Mouse (Mus musculus) kidney, embryonic 14.5 days (tissue): ENCODE results near the gene Haspin. TPM values are rescaled to one million over a fixed set of nuclear protein-coding genes. Genes with fewer than 3 reads are reported as not detected.

Source experiments
- ATAC-seq: fragments of 200-750 bp; cut with Nextera tagmentation; 2 replicates; pipeline ENCODE4 v1.8.0; 2017; ENCODE audit warnings: moderate number of reproducible peaks, mild to moderate bottlenecking, moderate TSS enrichment, moderate library complexity; ENCODE audit not compliant: low FRiP score, low TSS enrichment
- H3K27ac ChIP-seq: fragments of 300-500 bp; sonication (generic); 2 replicates; pipeline ENCODE4 v1.5.1; 2014; ENCODE audit warnings: low read depth, mild to moderate bottlenecking, low read length, moderate library complexity, mixed read lengths
- H3K27me3 ChIP-seq: fragments of 300-500 bp; sonication (generic); 2 replicates; pipeline ENCODE4 v1.6.1; 2014; ENCODE audit warnings: mild to moderate bottlenecking, low read length; ENCODE audit not compliant: control insufficient read depth, insufficient read depth
- H3K36me3 ChIP-seq: fragments of 300-500 bp; sonication (generic); 2 replicates; pipeline ENCODE4 v1.6.1; 2014; ENCODE audit warnings: low read length, mixed read lengths; ENCODE audit not compliant: control insufficient read depth, insufficient read depth
- H3K4me1 ChIP-seq: fragments of 300-500 bp; sonication (generic); 2 replicates; pipeline ENCODE4 v1.6.1; 2014; ENCODE audit warnings: low read length, mixed read lengths; ENCODE audit not compliant: control insufficient read depth, insufficient read depth
- H3K4me2 ChIP-seq: fragments of 300-500 bp; sonication (generic); replicated peaks from 2 replicates; pipeline ENCODE4 v1.6.1; 2014; ENCODE audit warnings: low read depth, mild to moderate bottlenecking, low read length
- H3K4me3 ChIP-seq: fragments of 300-500 bp; sonication (generic); 2 replicates; pipeline ENCODE4 v1.5.1; 2014; ENCODE audit warnings: mild to moderate bottlenecking, low read length
- H3K9ac ChIP-seq: fragments of 300-500 bp; sonication (generic); 2 replicates; pipeline ENCODE4 v1.6.1; 2014; ENCODE audit warnings: low read depth, mild to moderate bottlenecking, low read length, moderate library complexity
- H3K9me3 ChIP-seq: fragments of 300-500 bp; sonication (generic); 2 replicates; pipeline ENCODE4 v1.6.1; 2016; ENCODE audit warnings: low read length; ENCODE audit not compliant: control insufficient read depth
- WGBS: fragments of 180-500 bp; shearing (Covaris S2); extraction: QIAGEN DNeasy Blood & Tissue Kit; methylation state at CpG from one replicate; pipeline ENCODE4 v1.1.7; 2014; 5-methylcytosine and 5-hydroxymethylcytosine counted together
- polyA plus RNA-seq: library from polyadenylated mRNA; unstranded; fragments of >200 nt; fragmentation: Nextera tagmentation; extraction: Ambion mirVana; gene quantifications from 2 replicates; pipeline ENCODE4 v1.2.1, GENCODE M21; 2014

The Haspin gene
- polyA plus RNA-seq, 1 experiment from 2014 or later: 19.5 TPM

DNA sequence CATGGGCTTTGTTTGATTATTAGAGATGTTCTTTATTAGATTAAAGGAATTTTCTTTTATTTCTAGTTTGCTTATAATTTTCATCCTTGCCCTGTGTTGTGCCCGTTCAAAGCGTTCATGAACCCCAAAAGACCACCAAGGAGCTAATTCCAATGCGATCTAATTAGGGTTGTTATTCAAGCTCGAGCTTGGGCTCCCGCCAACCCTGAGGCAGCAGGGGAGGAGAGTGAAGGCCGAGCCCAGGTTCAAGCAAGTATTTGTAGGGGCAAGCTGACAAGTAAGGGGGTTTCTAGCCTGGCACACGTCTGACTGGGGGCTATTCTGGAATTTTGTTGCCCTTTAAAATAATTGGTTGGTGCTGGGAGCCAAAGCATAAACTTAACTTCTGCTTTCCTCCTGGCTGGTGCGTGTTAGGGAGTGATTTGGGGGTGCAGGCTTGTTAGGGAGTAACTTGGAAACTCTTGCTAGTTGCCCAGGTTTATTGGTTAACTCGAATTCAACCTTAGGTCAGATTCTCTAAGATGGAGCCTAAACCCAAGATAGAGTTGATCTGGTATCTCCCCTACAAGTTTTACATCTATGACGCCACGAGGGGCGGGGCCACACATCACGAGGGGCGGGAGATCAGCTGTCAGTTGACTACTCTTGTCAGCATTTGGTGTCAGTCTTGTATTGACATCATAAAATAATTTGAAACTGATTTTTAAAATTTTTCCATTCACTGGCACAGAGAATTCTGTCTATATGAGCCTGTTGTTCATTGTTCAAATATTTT, 37.9 kb downstream of the Haspin start:
- Histone ChIP-seq H3K4me1 (no peaks in the 10 kb centered on the region), H3K4me3 (no peak overlapping the region)
- WGBS: 76% methylated on average over 14 of the region's 14 CpGs

DNA sequence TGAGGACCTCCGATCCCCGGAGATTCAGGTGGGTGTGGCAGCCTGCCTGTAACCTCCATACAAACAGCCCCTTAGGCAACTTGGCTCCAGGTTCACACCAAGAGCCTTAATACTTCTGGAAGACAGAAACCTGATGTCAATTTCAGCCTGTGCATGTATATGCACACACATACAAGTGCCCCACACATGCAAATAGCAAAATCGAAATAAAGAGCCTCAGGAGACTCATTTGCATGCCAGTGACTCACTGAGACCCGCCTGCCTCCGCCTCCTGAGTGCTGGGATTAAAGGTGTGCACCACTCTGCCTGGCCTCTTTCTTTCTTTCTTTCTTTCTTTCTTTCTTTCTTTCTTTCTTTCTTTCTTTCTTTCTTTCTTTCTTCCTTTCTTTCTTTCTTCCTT, 39.2 kb downstream of the Haspin start:
- Histone ChIP-seq H3K4me3 (no peak overlapping the region), H3K9me3 (no peaks in the 10 kb centered on the region), H3K36me3 (no peaks in the 10 kb centered on the region), H3K27me3 (no peaks in the 10 kb centered on the region), H3K4me2 (no peak overlapping the region), H3K9ac (no peak overlapping the region), H3K4me1 (no peaks in the 10 kb centered on the region), H3K27ac (no peak overlapping the region)
- 69% methylated on average over 5 of the region's 5 CpGs for WGBS
- no peak for ATAC-seq

More for the DNA sequence above, 37.9 kb downstream of the Haspin start:
- no peak for ATAC-seq
- Histone ChIP-seq H3K9ac (no peak overlapping the region), H3K4me2 (no peak overlapping the region), H3K36me3 (no peaks in the 10 kb centered on the region), H3K27me3 (no peaks in the 10 kb centered on the region), H3K27ac (no peak overlapping the region), H3K9me3 (no peaks in the 10 kb centered on the region)

DNA sequence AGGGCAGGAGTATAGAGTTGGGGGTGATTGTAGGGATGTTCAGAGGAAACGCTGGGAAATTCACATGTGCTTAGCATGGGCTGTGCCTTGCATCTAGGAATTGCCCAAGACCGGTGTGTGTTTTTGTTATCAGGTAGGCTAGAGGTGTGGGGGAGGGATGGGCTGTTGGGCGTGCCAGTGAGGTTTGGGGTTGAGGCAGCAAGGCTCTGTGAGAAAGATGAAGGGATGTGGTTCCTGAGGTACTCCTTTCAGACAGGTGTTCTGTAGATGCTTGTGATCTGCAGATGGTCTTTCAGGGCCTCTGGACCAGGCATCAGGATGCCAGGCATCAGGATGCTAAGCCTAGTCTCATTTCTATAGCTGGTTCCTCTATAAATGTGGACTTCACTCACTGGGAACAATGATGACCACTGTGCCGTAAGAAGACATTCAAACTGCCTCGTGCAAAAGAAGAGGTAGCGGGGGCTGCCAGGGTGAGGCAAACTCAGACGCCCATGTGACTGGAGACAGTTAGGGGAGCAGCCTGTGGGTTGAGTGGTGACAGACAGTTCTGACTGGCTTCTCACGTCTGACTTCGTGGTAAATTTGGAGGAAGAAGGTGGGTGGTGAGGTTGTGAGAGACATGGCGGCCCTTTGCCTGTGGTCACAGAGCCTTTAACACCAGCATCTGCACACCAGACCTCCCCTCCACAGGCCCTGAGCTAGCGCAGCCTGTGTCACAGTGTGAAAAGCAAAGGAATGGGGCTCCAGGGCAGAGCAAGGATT, 43.7 kb downstream of the Haspin start:
- Histone ChIP-seq H3K4me2 (no peak overlapping the region), H3K9me3 (no peaks in the 10 kb centered on the region), H3K9ac (no peak overlapping the region), H3K27me3 (no peaks in the 10 kb centered on the region), H3K4me3 (no peak overlapping the region), H3K36me3 (no peaks in the 10 kb centered on the region), H3K27ac (no peak overlapping the region), H3K4me1 (no peaks in the 10 kb centered on the region)
- no peak for ATAC-seq
- 84% methylated on average over 11 of the region's 11 CpGs for WGBS

DNA sequence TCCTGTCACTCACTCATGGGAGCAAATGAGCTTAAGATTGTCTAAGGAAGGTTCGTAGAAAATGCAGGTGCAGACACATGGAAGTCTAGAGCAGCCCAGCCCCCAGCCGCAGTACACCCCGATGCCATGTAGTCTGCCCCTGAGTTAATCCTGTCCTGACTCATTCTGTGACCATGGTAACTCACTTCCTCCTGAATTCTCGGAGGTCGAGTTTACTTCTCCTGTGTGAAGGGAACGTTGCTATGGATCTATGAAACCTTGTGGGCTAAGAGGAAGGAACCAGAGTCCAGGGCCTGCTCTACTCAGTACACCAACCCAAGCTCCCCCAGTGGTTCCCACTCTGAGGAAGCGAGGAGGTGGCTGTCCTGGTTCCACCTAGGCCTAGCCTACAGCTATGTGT, 45.2 kb downstream of the Haspin start:
- H3K4me1 ChIP-seq: no peaks in the 10 kb centered on the region
- no peak overlapping the region for H3K27ac ChIP-seq
- H3K9ac ChIP-seq: no peak overlapping the region
- no peaks in the 10 kb centered on the region for H3K9me3 ChIP-seq
- 80% methylated on average over 7 of the region's 7 CpGs for WGBS
- no peak overlapping the region for H3K4me2 ChIP-seq
- no peak overlapping the region for H3K4me3 ChIP-seq
- H3K36me3 ChIP-seq: no peaks in the 10 kb centered on the region
- H3K27me3 ChIP-seq: no peaks in the 10 kb centered on the region
- ATAC-seq: no peak

DNA sequence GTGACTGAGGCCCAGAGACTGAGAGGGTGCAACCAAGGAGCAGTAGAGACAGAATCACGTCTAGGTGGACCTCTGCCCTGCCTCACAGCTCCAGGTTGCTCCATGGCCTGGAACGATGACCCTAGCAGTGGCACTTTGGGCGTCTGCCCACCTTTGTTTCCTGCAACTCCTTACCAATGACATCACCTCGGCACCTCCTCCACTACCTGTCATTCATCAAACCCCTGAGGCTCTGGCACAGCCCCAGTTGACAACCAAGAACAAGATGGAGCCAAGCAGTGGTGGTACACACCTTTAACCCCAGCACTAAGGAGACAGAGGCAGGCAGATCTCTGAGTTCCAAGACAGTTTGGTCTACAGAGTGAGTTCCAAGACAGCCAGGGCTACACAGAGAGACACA, 46.0 kb downstream of the Haspin start:
- H3K27ac ChIP-seq: no peak overlapping the region
- no peak overlapping the region for H3K9ac ChIP-seq
- H3K4me3 ChIP-seq: no peak overlapping the region
- H3K27me3 ChIP-seq: no peaks in the 10 kb centered on the region
- H3K4me2 ChIP-seq: no peak overlapping the region
- no peaks in the 10 kb centered on the region for H3K9me3 ChIP-seq
- H3K4me1 ChIP-seq: 0 out of 2 replicates have a peak, but pooled peaks cover 2% of the 10 kb centered on the region
- WGBS: 67% methylated on average over 4 of the region's 4 CpGs
- no peak for ATAC-seq
- no peaks in the 10 kb centered on the region for H3K36me3 ChIP-seq

DNA sequence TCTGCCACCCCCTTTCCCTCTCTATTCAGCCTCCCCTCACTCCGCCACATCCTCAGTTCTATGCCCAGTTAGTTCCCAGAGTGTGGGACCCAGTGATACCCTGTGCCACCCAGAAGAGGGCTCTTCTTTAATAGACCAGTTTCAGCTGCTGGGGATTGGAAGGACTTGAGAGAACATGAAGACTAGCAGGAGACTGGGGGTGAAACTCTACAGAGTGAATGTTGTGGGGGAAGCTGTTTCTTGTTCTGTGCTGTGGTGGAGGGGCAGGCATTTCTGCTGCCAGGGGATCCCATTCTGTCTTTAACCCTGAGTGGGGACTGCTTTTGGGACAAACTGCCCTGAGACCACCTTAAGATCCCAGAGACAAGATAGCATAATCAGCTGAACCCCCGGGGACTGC, 47.3 kb downstream of the Haspin start:
- WGBS: 98% methylated on average over 2 of the region's 2 CpGs
- H3K9ac ChIP-seq: no peak overlapping the region
- H3K4me1 ChIP-seq: 0 out of 2 replicates have a peak, but pooled peaks cover 2% of the 10 kb centered on the region
- H3K36me3 ChIP-seq: no peaks in the 10 kb centered on the region
- no peak overlapping the region for H3K4me3 ChIP-seq
- H3K27me3 ChIP-seq: no peaks in the 10 kb centered on the region
- no peaks in the 10 kb centered on the region for H3K9me3 ChIP-seq
- no peak overlapping the region for H3K27ac ChIP-seq
- no peak for ATAC-seq
- H3K4me2 ChIP-seq: no peak overlapping the region

DNA sequence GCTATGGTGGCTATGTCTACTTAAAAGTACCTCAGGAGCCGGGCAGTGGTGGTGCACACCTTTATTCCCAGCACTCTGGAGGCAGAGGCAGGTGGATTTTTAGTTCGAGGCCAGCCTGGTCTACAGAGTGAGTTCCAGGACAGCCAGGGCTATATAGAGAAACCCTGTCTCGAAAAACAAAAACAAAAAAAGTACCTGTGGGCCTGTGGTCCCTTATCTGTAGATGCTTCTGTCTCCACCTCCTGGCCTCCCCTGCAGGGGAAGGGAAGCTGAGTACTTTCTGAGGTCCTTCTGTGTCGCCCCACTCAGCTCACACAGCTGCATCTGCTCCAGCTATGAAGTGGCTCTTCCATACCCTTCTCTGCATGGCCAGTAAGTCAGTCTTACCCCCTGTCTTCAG, 47.8 kb downstream of the Haspin start, which contains the start of gene Itgae:
TSS of gene Itgae (plus strand) at position 301 of the 400 bp plus-strand sequence.
- Histone ChIP-seq H3K27ac (no peak within 1 kb of the TSS), H3K36me3 (no peaks in the 10 kb centered on the region), H3K9me3 (no peaks in the 10 kb centered on the region), H3K4me2 (no peak within 1 kb of the TSS), H3K4me3 (no peak within 1 kb of the TSS), H3K9ac (no peak within 1 kb of the TSS), H3K4me1 (0 out of 2 replicates have a peak, but pooled peaks cover 2% of the 10 kb centered on the region), H3K27me3 (no peaks in the 10 kb centered on the region)
- ATAC-seq: no peak
- 82% methylated on average over 4 of the region's 4 CpGs for WGBS

DNA sequence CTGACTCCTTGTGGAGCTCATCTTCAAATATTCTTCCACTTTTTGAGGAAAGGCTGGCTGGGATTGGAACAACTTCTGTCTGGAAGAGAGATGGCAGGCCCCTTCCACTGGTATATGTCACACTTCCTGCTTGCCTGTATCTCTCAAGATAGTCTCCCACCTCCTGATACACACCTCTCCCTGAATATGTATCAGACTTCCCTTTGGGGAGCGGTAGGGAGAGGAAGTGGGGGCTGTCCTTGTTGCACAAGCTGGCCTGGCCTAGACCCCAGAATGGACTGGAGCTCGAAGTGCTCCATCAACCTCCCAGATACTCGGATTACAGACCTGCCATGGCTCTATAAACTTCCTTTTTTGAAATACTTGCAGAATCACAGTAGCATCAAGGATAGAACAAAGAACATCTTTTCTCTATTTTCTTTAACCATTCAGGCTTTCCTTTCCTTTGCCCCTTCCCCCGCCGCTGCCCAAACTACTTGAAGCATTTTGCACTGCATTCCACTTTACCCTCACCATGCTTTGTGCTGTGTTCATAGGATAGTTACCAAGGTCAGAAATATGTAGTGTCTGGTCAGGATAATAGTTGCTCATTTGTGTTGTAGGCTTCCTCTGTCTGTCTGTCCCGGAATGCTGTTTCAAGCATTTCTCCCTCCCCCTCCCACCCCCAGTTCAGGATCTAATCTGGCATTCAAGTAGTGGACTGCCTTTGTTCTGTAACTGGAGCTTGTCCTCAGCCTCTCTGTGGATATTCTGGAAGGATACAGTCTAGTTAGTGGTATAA, 50.2 kb downstream of the Haspin start:
- H3K9me3 ChIP-seq: no peaks in the 10 kb centered on the region
- H3K9ac ChIP-seq: no peak overlapping the region
- H3K4me3 ChIP-seq: no peak overlapping the region
- ATAC-seq: no peak
- H3K27ac ChIP-seq: no peak overlapping the region
- peaks cover 6% of the 10 kb centered on the region; the same call in 1 of the 2 replicates for H3K36me3 ChIP-seq
- H3K4me1 ChIP-seq: 0 out of 2 replicates have a peak, but pooled peaks cover 2% of the 10 kb centered on the region
- H3K27me3 ChIP-seq: no peaks in the 10 kb centered on the region
- H3K4me2 ChIP-seq: no peak overlapping the region
- WGBS: 58% methylated on average over 6 of the region's 6 CpGs
